10 mouse cellular contexts compared by ENCODE assay signal in genomic region chr16:11069271-11069670, GRCm38 (mm10). TPM values are rescaled to one million over a fixed set of nuclear protein-coding genes. Genes with fewer than 3 reads are reported as not detected.
DNase-seq lines count a peak whose midpoint lies in the region; ATAC-seq and TF ChIP-seq lines count a peak whose summit lies in the region.
"Had no signal": no experiment of that assay in that cellular context is flagged by ENCODE, and none has a peak within 500 bp of the region (broad histone marks: within the 10 kb centered on the region; RNA-seq: fewer than 3 reads in every experiment).

No protein-coding gene starts in this region.

- H3K4me3 ChIP-seq in heart, embryonic 15.5 days: 0 out of 2 replicates have a peak overlapping the region, but pooled peaks have one; percentile 3
- H3K4me3 ChIP-seq in spleen, adult 2 months (ENCODE audit: extremely low read depth, insufficient read depth, insufficient read length): peak overlapping the region; percentile 86
- H3K4me3 ChIP-seq: erythroblast, embryonic 14.5 days had no signal

- ATAC-seq in heart, embryonic 15.5 days (replicated peaks; ENCODE audit: insufficient number of reproducible peaks, insufficient read depth, low FRiP score, low read depth): no peak
- no peak for ATAC-seq in activated CD4-positive, CD25-positive, alpha-beta regulatory T cell, adult 4 months

- no peak for DNase-seq in heart, adult 8-10 months (ENCODE audit: low spot score)
- no peak for DNase-seq in spleen, adult 2 months (ENCODE audit: low read depth in 1 of 2, low spot score in 2 of 2)
- no peak for DNase-seq in spleen, postnatal 10 days (ENCODE audit: low spot score in 2 of 2)
- peak; percentile 19 to 49 for DNase-seq in kidney, postnatal 36 days
- no peak for DNase-seq in spleen, adult 12 weeks (ENCODE audit: low spot score)
- DNase-seq in urinary bladder, adult 18-20 months (ENCODE audit: low spot score in 2 of 2): no peak

- H3K9ac ChIP-seq in heart, embryonic 15.5 days: no peak overlapping the region
- H3K9ac ChIP-seq: liver, embryonic 14.5 days had no signal

- peak overlapping the region; percentile 91 for H3K4me2 ChIP-seq in heart, embryonic 15.5 days

- 57% methylated on average over 6 of the region's 6 CpGs for WGBS in heart, embryonic 15.5 days
- WGBS in spleen, adult 2 months: 24% methylated on average over 6 of the region's 6 CpGs

- H3K27me3 ChIP-seq in heart, embryonic 15.5 days: no peaks in the 10 kb centered on the region
- no peaks in the 10 kb centered on the region for H3K27me3 ChIP-seq in spleen, adult 2 months (ENCODE audit: control insufficient read depth, insufficient read depth, low read length)

- peaks cover 68% of the 10 kb centered on the region for H3K4me1 ChIP-seq in heart, embryonic 15.5 days (replicated peaks)
- H3K4me1 ChIP-seq in spleen, adult 2 months (ENCODE audit: control insufficient read depth, insufficient read depth, insufficient read length): peaks cover 38% of the 10 kb centered on the region; the same call in 1 of the 2 replicates

- no peak for TF ChIP-seq CTCF in spleen, adult 2 months (IDR thresholded peaks at IDR 0.05; ENCODE audit: extremely low read depth, insufficient read depth, insufficient read length, insufficient replicate concordance)

- H3K36me3 ChIP-seq in heart, embryonic 15.5 days: peaks cover 23% of the 10 kb centered on the region
- H3K36me3 ChIP-seq in spleen, adult 2 months (ENCODE audit: control insufficient read depth, insufficient read depth, low read length): peaks cover 25% of the 10 kb centered on the region

- no peak for TF ChIP-seq POLR2A in spleen, adult 2 months (IDR thresholded peaks at IDR 0.05; ENCODE audit: low read depth, low read length)

- H3K27ac ChIP-seq in heart, embryonic 15.5 days: peak overlapping the region; percentile 54
- peak overlapping the region; percentile 96 for H3K27ac ChIP-seq in spleen, adult 2 months (ENCODE audit: insufficient read depth, low read length)
- H3K27ac ChIP-seq: liver, embryonic 14.5 days had no signal

- no peaks in the 10 kb centered on the region for H3K9me3 ChIP-seq in heart, embryonic 15.5 days (replicated peaks)

RNA-seq across cellular contexts. Expression of gene Litaf, which starts 3.3 kb away (rescaled TPM):
- 66.8 and 75.0 TPM in 2 replicates for polyA plus RNA-seq in heart, embryonic 15.5 days (2015; fragmentation: Nextera tagmentation; extraction: Ambion mirVana)
- total RNA-seq in heart, adult 8-10 months (2022): 10 to 100 TPM; 12.9 to 20.3 (median 14.4) TPM
- polyA plus RNA-seq in spleen, adult 2 months (2012; rRNA removed): 115 and 171 TPM in 2 replicates
- polyA plus RNA-seq in activated CD4-positive, CD25-positive, alpha-beta regulatory T cell, adult 4 months (2017; shearing (Covaris generic)): 10 to 100 TPM; 40.1 to 49.5 TPM

RNA-seq across cellular contexts. Expression of gene Snn, which starts 8.5 kb away (rescaled TPM):
- polyA plus RNA-seq in heart, embryonic 15.5 days (2015; fragmentation: Nextera tagmentation; extraction: Ambion mirVana): 34.0 and 43.3 TPM in 2 replicates
- total RNA-seq in heart, adult 8-10 months (2022): 10 to 100 TPM; 24.1 to 31.1 (median 28.1) TPM
- polyA plus RNA-seq in spleen, adult 2 months (2012; rRNA removed): 129 and 155 TPM in 2 replicates
- polyA plus RNA-seq in activated CD4-positive, CD25-positive, alpha-beta regulatory T cell, adult 4 months (2017; shearing (Covaris generic)): 1 to 10 TPM in 1 of 2 experiments, under 1 TPM in 1; 0.53 to 1.2 TPM

Comparison
In these comparisons a context has a peak if more than half of its experiments do, and no peak if none do; other contexts are left out.
1. DNase-seq: peak in kidney, postnatal 36 days (2 of 2); none in heart, adult 8-10 months (single experiment), spleen, adult 2 months (0 of 2), spleen, postnatal 10 days (0 of 2), spleen, adult 12 weeks (single experiment) and urinary bladder, adult 18-20 months (0 of 2).
2. RNA of gene Snn, which starts 8.5 kb away (polyA plus RNA-seq): 129 to 155 TPM in spleen, adult 2 months and 34.0 to 43.3 TPM in heart, embryonic 15.5 days; 0.53 to 1.2 TPM in activated CD4-positive, CD25-positive, alpha-beta regulatory T cell, adult 4 months; every median in the first group is over 10 times any median in the second.